Mouse (Mus musculus) heart, embryonic 13.5 days (tissue): ENCODE data around the gene Evpl. TPM values are rescaled to one million over a fixed set of nuclear protein-coding genes. Genes with fewer than 3 reads are reported as not detected.

ENCODE experiments used
- ATAC-seq: fragments of 200-750 bp; cut with Nextera tagmentation; 2 replicates; pipeline ENCODE4 v1.8.0; 2017; ENCODE audit warnings: moderate TSS enrichment; ENCODE audit not compliant: insufficient number of reproducible peaks, low FRiP score, low TSS enrichment; ENCODE audit errors: extremely low read depth
- H3K27ac ChIP-seq: fragments of 300-500 bp; sonication (generic); replicated peaks from 2 replicates; pipeline ENCODE4 v1.5.1; 2015; ENCODE audit warnings: moderate library complexity, mild to moderate bottlenecking, inconsistent platforms
- H3K27me3 ChIP-seq: fragments of 300-500 bp; sonication (generic); replicated peaks from 2 replicates; pipeline ENCODE4 v1.6.1; 2015; ENCODE audit warnings: mild to moderate bottlenecking, inconsistent platforms
- H3K36me3 ChIP-seq: fragments of 300-500 bp; sonication (generic); 2 replicates; pipeline ENCODE4 v1.6.1; 2015; ENCODE audit warnings: mild to moderate bottlenecking, inconsistent platforms
- H3K4me1 ChIP-seq: fragments of 300-500 bp; sonication (generic); 2 replicates; pipeline ENCODE4 v1.6.1; 2015; ENCODE audit warnings: inconsistent platforms
- H3K4me2 ChIP-seq: fragments of 300-500 bp; sonication (generic); 2 replicates; pipeline ENCODE4 v1.6.1; 2015; ENCODE audit warnings: inconsistent platforms, mild to moderate bottlenecking, moderate library complexity
- H3K4me3 ChIP-seq: fragments of 300-500 bp; sonication (generic); 2 replicates; pipeline ENCODE4 v1.5.1; 2015; ENCODE audit warnings: moderate library complexity, mild to moderate bottlenecking, inconsistent platforms
- H3K9ac ChIP-seq: fragments of 300-500 bp; sonication (generic); 2 replicates; pipeline ENCODE4 v1.6.1; 2015; ENCODE audit warnings: inconsistent platforms, mild to moderate bottlenecking, moderate library complexity
- H3K9me3 ChIP-seq: fragments of 300-500 bp; sonication (generic); 2 replicates; pipeline ENCODE4 v1.6.1; 2016; ENCODE audit warnings: inconsistent platforms
- WGBS: fragments of 180-500 bp; shearing (Covaris S2); methylation state at CpG from one replicate; pipeline ENCODE4 v1.1.7; 2015; ENCODE audit warnings: mixed read lengths; 5-methylcytosine and 5-hydroxymethylcytosine counted together
- polyA plus RNA-seq: library from polyadenylated mRNA; unstranded; fragments of >200 nt; fragmentation: Nextera tagmentation; extraction: Ambion mirVana; gene quantifications from 2 replicates; pipeline ENCODE4 v1.2.1, GENCODE M21; 2015

The Evpl gene
- polyA plus RNA-seq, 1 experiment from 2014 or later: 0.48 TPM

DNA sequence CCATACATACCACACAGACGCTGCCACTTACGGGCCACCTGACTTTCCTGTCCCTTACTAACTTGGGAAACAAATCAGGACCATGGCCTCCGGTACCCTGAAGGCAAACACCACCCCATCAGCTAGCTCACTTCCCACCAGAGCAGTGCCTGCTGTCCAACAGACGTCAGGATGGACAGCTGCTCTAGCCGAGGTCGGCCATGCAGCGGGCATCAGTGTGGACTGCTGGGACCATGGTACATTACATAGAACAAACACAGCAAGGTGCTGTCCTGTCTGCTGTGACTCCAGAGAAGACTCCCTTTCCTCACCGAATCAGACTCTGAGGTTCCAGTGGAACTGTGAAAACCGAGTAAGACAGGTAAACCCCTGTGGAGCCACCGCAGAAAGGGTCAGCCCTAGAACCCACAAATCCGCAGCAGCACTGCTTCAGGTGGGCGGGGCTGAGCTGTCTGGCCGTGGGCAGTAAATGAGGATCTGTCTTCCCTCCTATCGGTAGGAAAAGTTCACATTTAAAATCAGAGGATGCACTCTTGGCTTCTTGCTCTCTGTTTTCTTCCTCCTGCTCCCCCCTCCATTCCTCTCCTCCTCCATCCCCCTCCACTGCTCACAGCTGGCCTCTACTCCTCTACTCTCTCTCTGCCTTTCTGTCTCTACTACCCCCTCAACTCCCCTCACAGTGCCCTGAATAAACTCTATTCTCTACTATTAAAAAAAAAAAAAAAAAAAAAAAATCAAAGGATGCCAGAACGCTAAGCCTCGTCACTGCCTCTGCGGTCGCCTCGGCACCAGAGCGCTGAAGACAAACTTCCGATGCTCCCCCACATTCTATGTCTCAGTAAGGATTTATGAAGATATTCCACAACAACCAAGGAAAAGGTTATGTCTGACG, 17.5 kb upstream of the Evpl start:
- WGBS: 82% methylated on average over 22 of the region's 22 CpGs
- H3K9me3 ChIP-seq: no peaks in the 10 kb centered on the region
- H3K4me3 ChIP-seq: no peak overlapping the region
- no peak overlapping the region for H3K9ac ChIP-seq
- no peak overlapping the region for H3K27ac ChIP-seq
- H3K36me3 ChIP-seq: peaks cover 100% of the 10 kb centered on the region
- peaks cover 22% of the 10 kb centered on the region for H3K4me1 ChIP-seq
- H3K27me3 ChIP-seq: no peaks in the 10 kb centered on the region
- H3K4me2 ChIP-seq: no peak overlapping the region
- no peak for ATAC-seq

DNA sequence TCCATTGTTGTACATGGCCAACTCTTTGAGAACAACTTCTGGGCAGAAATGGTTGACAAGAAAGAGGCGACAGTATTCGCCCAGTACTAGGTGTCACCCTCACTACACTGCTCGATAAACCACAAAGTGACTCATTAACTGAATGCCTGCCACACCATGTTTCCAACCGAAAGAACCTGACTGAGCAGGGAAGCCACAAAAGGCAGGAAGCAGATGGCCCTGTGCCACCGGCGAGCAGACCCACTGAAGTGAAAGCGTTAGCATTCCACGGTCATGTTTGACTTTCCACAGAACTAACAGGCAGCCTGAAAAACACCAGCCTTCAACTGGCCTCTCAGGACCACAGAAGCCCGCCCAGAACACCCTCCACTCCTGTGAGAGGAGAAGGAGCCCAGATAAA, 16.8 kb upstream of the Evpl start:
- H3K27ac ChIP-seq: no peak overlapping the region
- H3K9me3 ChIP-seq: no peaks in the 10 kb centered on the region
- no peak overlapping the region for H3K4me2 ChIP-seq
- 74% methylated on average over 9 of the region's 9 CpGs for WGBS
- peaks cover 23% of the 10 kb centered on the region for H3K4me1 ChIP-seq
- peaks cover 100% of the 10 kb centered on the region for H3K36me3 ChIP-seq
- no peak overlapping the region for H3K9ac ChIP-seq
- H3K27me3 ChIP-seq: no peaks in the 10 kb centered on the region
- H3K4me3 ChIP-seq: no peak overlapping the region
- ATAC-seq: no peak

DNA sequence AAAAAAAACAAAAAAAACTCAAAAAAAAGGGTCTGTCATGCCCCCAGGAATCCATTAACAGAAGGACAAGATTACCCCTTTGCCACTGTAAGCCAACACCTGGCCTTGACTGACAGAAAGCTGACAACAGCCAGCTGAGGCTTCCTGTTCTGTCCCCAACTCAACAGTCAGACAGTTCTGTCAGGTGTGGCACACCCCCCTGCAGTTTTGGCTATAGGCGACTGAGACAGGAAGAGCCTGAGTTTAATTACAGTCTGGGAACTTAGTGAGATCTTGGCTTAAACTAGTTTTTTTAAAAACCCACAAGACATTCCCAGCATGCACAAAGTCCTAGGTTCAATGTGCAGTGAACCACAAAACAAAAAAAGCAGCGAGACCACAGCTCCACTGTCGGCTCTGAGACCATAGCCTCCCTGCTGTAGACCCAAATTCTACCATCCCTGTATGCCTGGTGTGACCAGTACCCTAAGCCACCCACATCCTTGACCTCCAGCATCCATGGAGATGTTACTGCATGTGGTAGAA, 15.3 kb upstream of the Evpl start:
- Histone ChIP-seq H3K9me3 (no peaks in the 10 kb centered on the region), H3K9ac (no peak overlapping the region), H3K4me1 (peaks cover 23% of the 10 kb centered on the region), H3K27me3 (no peaks in the 10 kb centered on the region), H3K36me3 (peaks cover 100% of the 10 kb centered on the region), H3K4me3 (no peak overlapping the region), H3K4me2 (no peak overlapping the region), H3K27ac (no peak overlapping the region)
- WGBS: 84% methylated on average over 3 of the region's 3 CpGs
- ATAC-seq: no peak

DNA sequence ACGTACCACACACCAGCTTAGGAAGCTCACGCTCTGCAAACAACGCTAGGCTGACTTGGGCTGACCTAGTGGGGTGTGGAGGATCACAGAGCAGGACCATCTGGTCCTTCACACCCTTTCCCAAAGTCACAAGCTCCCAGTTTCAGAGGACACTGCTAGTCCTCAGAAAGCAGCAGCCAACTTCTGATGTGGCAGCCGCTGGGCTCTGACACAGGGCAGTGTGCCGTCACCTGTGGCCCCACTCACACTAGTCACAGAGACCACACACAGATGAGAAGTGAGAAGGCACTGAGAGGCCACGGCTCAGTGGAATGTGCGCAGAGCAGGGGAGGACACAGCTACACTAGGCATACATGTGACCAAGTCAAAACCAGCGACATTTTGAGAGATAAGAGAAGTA, 13.0 kb upstream of the Evpl start:
- Histone ChIP-seq H3K9me3 (no peaks in the 10 kb centered on the region), H3K36me3 (peaks cover 100% of the 10 kb centered on the region), H3K27ac (no peak overlapping the region; the same call in 1 of the 2 replicates), H3K27me3 (no peaks in the 10 kb centered on the region), H3K9ac (no peak overlapping the region), H3K4me2 (no peak overlapping the region), H3K4me3 (no peak overlapping the region), H3K4me1 (peaks cover 19% of the 10 kb centered on the region)
- no peak for ATAC-seq
- WGBS: 73% methylated on average over 8 of the region's 8 CpGs

DNA sequence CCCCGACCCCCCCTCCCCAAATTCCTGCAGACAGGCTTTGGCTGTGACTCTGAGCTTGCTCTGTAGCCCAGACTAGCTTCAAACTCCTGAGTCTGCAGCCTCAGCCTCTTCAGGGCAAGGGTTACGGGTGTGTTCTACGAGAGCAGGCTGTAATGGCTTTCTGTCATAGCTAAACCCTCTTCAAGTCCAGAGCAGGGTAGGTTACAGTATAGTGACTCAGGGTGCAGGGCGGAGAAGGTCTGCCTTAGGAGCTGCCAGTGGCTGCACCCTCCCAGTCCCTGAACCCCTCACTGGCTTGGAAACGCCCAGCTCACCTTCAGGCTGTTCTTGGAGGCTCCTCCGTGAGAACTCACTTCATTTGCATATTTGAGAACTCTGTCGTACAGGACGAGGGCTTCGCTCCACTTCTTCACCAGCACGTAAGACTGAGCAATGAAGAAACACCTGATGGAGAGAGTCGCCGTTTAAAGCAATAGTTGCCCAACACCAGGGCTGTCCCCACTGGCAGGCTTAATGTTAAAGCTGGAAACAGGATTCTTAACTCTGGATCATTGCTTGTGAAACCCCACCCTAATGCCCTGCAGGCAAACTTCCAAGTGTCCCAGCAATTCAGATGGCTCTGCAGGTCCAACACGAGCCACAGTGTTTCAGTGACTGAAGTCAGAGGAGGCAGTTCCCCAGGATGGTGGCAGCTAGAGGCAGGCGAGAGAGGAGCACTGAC, 9.8 kb upstream of the Evpl start:
- Histone ChIP-seq H3K9ac (no peak overlapping the region), H3K27me3 (no peaks in the 10 kb centered on the region), H3K9me3 (no peaks in the 10 kb centered on the region), H3K27ac (no peak overlapping the region), H3K4me1 (peaks cover 19% of the 10 kb centered on the region), H3K36me3 (peaks cover 100% of the 10 kb centered on the region), H3K4me3 (no peak overlapping the region), H3K4me2 (no peak overlapping the region)
- no peak for ATAC-seq
- 87% methylated on average over 14 of the region's 14 CpGs for WGBS

DNA sequence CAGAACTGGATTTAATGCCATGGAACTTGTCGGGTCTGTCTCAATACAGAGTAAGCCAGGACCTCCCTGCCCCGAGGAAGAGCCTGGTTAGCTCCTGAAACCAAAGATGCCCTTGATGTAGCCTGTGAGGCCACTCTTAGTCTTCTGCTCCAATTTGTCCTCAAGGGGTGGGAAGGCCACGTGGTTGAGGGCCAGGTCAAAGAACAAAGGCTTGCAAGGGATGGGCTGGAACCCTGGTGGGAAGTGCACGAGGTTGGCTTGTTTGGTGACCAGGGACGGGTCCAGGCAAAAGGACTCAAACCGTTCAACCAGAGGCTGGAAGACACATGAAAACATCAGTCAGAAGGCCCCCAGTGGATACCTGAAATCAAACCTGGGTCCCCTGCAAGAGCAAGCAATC, 7.7 kb upstream of the Evpl start:
- ATAC-seq: no peak

DNA sequence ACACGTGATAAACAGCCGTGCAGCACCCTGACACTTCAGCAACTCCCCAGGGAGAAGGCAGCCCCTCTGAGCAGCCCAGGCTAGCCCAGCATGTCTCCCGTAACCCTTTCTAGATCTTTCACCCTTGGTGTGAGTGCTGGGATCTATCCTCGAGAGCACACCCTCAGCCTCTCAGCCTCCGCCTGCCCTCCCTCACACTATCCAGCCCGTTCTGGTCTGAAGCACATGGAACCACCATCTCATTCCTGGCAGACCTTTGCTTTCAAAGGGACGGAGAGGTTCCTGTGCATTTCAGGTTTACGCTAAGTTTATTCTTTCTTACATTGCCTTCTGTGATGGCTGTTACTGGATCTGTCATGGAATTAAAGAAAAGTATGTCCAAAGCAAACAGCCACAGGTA, 6.7 kb upstream of the Evpl start:
- no peak for ATAC-seq
- no peak overlapping the region for H3K4me3 ChIP-seq
- peaks cover 2% of the 10 kb centered on the region; the same call in 1 of the 2 replicates for H3K27me3 ChIP-seq
- peaks cover 74% of the 10 kb centered on the region for H3K36me3 ChIP-seq
- no peaks in the 10 kb centered on the region for H3K9me3 ChIP-seq
- H3K27ac ChIP-seq: no peak overlapping the region
- H3K4me1 ChIP-seq: no peaks in the 10 kb centered on the region
- no peak overlapping the region for H3K9ac ChIP-seq
- 78% methylated on average over 8 of the region's 8 CpGs for WGBS
- H3K4me2 ChIP-seq: no peak overlapping the region

More for the DNA sequence above, 7.7 kb upstream of the Evpl start:
- no peak overlapping the region for H3K27ac ChIP-seq
- 82% methylated on average over 6 of the region's 6 CpGs for WGBS
- peaks cover 84% of the 10 kb centered on the region for H3K36me3 ChIP-seq
- no peaks in the 10 kb centered on the region for H3K9me3 ChIP-seq
- peaks cover 3% of the 10 kb centered on the region; the same call in 1 of the 2 replicates for H3K4me1 ChIP-seq
- H3K4me3 ChIP-seq: no peak overlapping the region
- H3K4me2 ChIP-seq: no peak overlapping the region
- no peaks in the 10 kb centered on the region for H3K27me3 ChIP-seq
- H3K9ac ChIP-seq: no peak overlapping the region

DNA sequence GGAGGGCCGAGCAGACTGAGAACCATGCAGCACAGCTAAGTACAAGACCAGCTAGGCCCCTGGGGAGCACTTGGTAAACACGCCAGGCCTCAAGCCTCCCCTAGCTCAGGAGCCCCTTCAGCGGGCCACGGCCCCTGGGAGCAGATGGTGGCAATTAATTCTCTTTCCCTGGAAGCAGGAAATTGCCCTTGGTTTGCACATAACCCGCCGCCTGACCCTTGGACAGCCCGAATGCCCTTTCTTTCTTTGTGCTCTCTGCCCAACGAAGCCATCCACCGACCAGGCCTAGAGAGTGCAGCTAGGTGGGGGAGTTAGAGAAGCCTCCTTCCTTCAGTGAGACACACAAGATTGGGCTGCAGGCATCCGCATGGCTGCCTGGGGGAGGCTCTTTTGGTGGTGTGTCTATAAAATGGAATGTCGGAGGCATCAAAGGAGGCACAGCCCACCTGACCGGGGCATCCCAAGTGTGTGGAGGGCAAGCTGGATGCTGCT, 3.9 kb upstream of the Evpl start:
- no peak for ATAC-seq
- H3K27me3 ChIP-seq: peaks cover 28% of the 10 kb centered on the region
- H3K4me3 ChIP-seq: no peak overlapping the region
- H3K9ac ChIP-seq: no peak overlapping the region
- no peaks in the 10 kb centered on the region for H3K9me3 ChIP-seq
- H3K4me1 ChIP-seq: peaks cover 10% of the 10 kb centered on the region
- 59% methylated on average over 12 of the region's 12 CpGs for WGBS
- no peak overlapping the region for H3K27ac ChIP-seq
- H3K4me2 ChIP-seq: no peak overlapping the region
- peaks cover 46% of the 10 kb centered on the region for H3K36me3 ChIP-seq

DNA sequence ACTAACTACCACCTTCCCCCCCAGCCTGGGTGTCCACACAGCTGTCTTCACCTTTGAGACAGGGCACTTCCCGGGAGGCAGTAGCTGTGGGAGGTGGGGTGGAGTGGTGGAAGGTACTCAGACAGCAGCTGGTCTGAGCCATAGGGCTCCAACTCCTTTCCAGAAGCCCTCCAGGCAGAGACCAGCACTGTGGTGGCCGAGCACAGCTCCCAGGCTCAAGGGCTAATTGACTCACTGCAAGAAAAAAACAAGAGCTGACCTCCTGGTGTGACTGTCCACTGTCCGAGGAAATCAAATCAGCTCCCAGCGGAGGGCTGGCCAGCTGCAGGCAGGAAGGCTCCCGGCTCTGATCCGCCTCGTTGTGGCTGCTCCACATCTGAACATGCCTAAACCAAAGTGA, 1.9 kb upstream of the Evpl start:
- Histone ChIP-seq H3K4me1 (peaks cover 10% of the 10 kb centered on the region), H3K9ac (no peak overlapping the region), H3K4me3 (no peak overlapping the region), H3K9me3 (no peaks in the 10 kb centered on the region), H3K27me3 (peaks cover 48% of the 10 kb centered on the region), H3K4me2 (no peak overlapping the region), H3K36me3 (peaks cover 26% of the 10 kb centered on the region), H3K27ac (no peak overlapping the region)
- WGBS: 20% methylated on average over 7 of the region's 7 CpGs
- no peak for ATAC-seq

DNA sequence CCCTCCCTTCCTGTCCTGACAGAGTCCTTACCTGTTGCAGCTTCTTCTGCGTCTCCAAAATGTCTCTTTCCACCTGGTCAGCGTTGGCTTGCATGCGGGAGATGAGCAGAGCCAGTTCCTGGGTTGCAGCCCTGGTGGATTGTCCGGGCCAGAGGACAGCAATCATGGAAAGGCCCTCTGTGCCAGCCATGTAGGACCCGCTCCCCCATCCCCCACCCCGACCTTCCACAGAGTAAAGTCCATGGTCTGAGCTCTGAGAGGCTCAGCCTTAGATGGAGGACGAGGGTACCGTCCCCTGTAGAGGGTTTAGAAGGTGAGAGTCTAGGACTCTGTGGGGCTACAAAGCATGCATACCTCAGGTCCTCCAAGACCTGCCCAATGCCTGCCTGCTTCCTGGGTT, 3.0 kb downstream of the Evpl start:
- 74% methylated on average over 8 of the region's 8 CpGs for WGBS
- peaks cover 15% of the 10 kb centered on the region for H3K4me1 ChIP-seq
- no peaks in the 10 kb centered on the region for H3K36me3 ChIP-seq
- no peak overlapping the region for H3K4me2 ChIP-seq
- H3K9ac ChIP-seq: no peak overlapping the region
- no peak overlapping the region for H3K27ac ChIP-seq
- H3K9me3 ChIP-seq: no peaks in the 10 kb centered on the region
- no peak for ATAC-seq
- H3K27me3 ChIP-seq: peaks cover 77% of the 10 kb centered on the region
- no peak overlapping the region for H3K4me3 ChIP-seq

DNA sequence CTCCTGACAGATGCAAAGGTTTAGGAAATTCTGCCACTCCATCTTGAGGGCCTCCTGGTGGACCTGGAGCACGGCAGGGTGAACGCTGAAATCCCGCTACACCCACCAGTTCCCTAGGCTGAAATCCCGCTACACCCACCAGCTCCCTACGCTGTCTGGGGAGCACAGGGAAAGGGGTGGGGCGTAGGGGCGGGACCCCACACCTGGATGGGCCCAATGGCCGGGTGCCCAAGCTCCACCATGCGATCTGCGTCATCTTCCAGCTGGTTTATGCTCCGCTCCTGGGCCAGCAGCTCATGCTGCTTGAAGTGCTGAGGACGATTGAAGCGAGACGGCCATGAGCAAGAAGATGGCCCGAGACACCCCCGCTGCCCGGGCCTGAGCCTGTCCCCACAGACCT, 5.5 kb downstream of the Evpl start:
- H3K4me2 ChIP-seq: peak overlapping the region; percentile 54
- H3K9ac ChIP-seq: peak overlapping the region; percentile 64
- no peak for ATAC-seq
- no peak overlapping the region for H3K27ac ChIP-seq
- H3K27me3 ChIP-seq: peaks cover 71% of the 10 kb centered on the region
- 19% methylated on average over 17 of the region's 17 CpGs for WGBS
- H3K9me3 ChIP-seq: no peaks in the 10 kb centered on the region
- H3K4me1 ChIP-seq: peaks cover 6% of the 10 kb centered on the region; the same call in 1 of the 2 replicates
- H3K36me3 ChIP-seq: no peaks in the 10 kb centered on the region
- H3K4me3 ChIP-seq: peak overlapping the region; percentile 26
